Mouse (Mus musculus): ENCODE data around the gene Mmp25.

- TF ChIP-seq USF1 (IDR thresholded peaks at IDR 0.05; ENCODE audit: low read depth), result no peak
- no peak for TF ChIP-seq POLR2A (IDR thresholded peaks at IDR 0.05; ENCODE audit: insufficient read length, low read depth)
- no peak for TF ChIP-seq MYOD1 (IDR thresholded peaks at IDR 0.05; ENCODE audit: control insufficient read depth in 1 of 3, insufficient read length in 2 of 3, low read depth in 2 of 3)
- no peak for TF ChIP-seq TCF12 (IDR thresholded peaks at IDR 0.05; ENCODE audit: insufficient read depth, poor library complexity, severe bottlenecking)
- no peak for TF ChIP-seq MYOG (IDR thresholded peaks at IDR 0.05; ENCODE audit: control insufficient read depth in 1 of 3, insufficient read depth in 1 of 3, insufficient read length in 2 of 3, low read depth in 2 of 3)
- TF ChIP-seq CEBPB (IDR thresholded peaks at IDR 0.05; ENCODE audit: insufficient read depth, poor library complexity, severe bottlenecking), result no peak
- TF ChIP-seq E2F4 (IDR thresholded peaks at IDR 0.05; ENCODE audit: insufficient read depth), result no peak
- no peak for TF ChIP-seq TCF3 (IDR thresholded peaks at IDR 0.05; ENCODE audit: insufficient read length, low read depth)
These were observed 59.2 kb downstream of the Mmp25 start for GRCm38 (mm10) chr17:23585721-23586491.

Measured in myocyte (in vitro differentiated cells).